Mouse (Mus musculus) heart, embryonic 14.5 days (tissue): ENCODE results near the gene Tpp2. TPM values are rescaled to one million over a fixed set of nuclear protein-coding genes. Genes with fewer than 3 reads are reported as not detected.

ENCODE experiments used
- ATAC-seq: fragments of 200-750 bp; cut with Nextera tagmentation; 2 replicates; pipeline ENCODE4 v1.8.0; 2017; ENCODE audit warnings: low read depth, moderate TSS enrichment; ENCODE audit not compliant: insufficient number of reproducible peaks, insufficient read depth, low FRiP score
- H3K27ac ChIP-seq, 2 experiments: fragments of 200-500 bp in 1 of 2; fragments of 300-500 bp in 1 of 2; sonication (generic) in 1 of 2; replicated peaks in 1 of 2; 2 replicates each; pipeline ENCODE4 v1.5.1; 2012 to 2014; ENCODE audit warnings: low read depth in 2 of 2, low read length in 2 of 2, control low read depth in 1 of 2, mild to moderate bottlenecking in 1 of 2, mixed read lengths in 1 of 2; ENCODE audit not compliant: control insufficient read depth in 1 of 2, insufficient read depth in 1 of 2
- H3K27me3 ChIP-seq: fragments of 300-500 bp; sonication (generic); 2 replicates; pipeline ENCODE4 v1.6.1; 2014; ENCODE audit warnings: mild to moderate bottlenecking, low read length, control low read depth; ENCODE audit not compliant: control insufficient read depth, insufficient read depth
- H3K36me3 ChIP-seq: fragments of 300-500 bp; sonication (generic); 2 replicates; pipeline ENCODE4 v1.6.1; 2014; ENCODE audit warnings: mild to moderate bottlenecking, control low read depth, low read length, mixed read lengths; ENCODE audit not compliant: control insufficient read depth, insufficient read depth
- H3K4me1 ChIP-seq, 2 experiments: fragments of 200-500 bp in 1 of 2; fragments of 300-500 bp in 1 of 2; sonication (generic) in 1 of 2; 2 replicates each; pipeline ENCODE4 v1.6.1; 2012 to 2014; ENCODE audit warnings: low read length in 2 of 2, control low read depth in 1 of 2, mixed read lengths in 1 of 2; ENCODE audit not compliant: control insufficient read depth in 2 of 2, insufficient read depth in 2 of 2
- H3K4me2 ChIP-seq: fragments of 300-500 bp; sonication (generic); 2 replicates; pipeline ENCODE4 v1.6.1; 2014; ENCODE audit warnings: mild to moderate bottlenecking, low read length
- H3K4me3 ChIP-seq, 2 experiments: fragments of 200-500 bp in 1 of 2; fragments of 300-500 bp in 1 of 2; sonication (generic) in 1 of 2; 2 replicates each; pipeline ENCODE4 v1.5.1; 2012 to 2014; ENCODE audit warnings: low read length in 2 of 2, mild to moderate bottlenecking in 2 of 2, control low read depth in 1 of 2, low read depth in 1 of 2, moderate library complexity in 1 of 2; ENCODE audit not compliant: control insufficient read depth in 1 of 2, insufficient read depth in 1 of 2
- H3K9ac ChIP-seq: fragments of 300-500 bp; sonication (generic); 2 replicates; pipeline ENCODE4 v1.6.1; 2014; ENCODE audit warnings: mild to moderate bottlenecking, low read length
- H3K9me3 ChIP-seq: fragments of 300-500 bp; sonication (generic); 2 replicates; pipeline ENCODE4 v1.6.1; 2016; ENCODE audit warnings: low read length, control low read depth; ENCODE audit not compliant: control insufficient read depth
- WGBS: fragments of 180-500 bp; shearing (Covaris S2); extraction: QIAGEN DNeasy Blood & Tissue Kit; methylation state at CpG from one replicate; pipeline ENCODE4 v1.1.7; 2014; 5-methylcytosine and 5-hydroxymethylcytosine counted together
- polyA plus RNA-seq: library from polyadenylated mRNA; unstranded; fragments of >200 nt; fragmentation: Nextera tagmentation; extraction: Ambion mirVana; gene quantifications from 2 replicates; pipeline ENCODE4 v1.2.1, GENCODE M21; 2014

Tpp2 gene
- polyA plus RNA-seq, 1 experiment from 2014 or later, result 49.8 TPM

GRCm38 (mm10) chr1:43902855-43903254, 30.6 kb upstream of the Tpp2 start:
- no peaks in the 10 kb centered on the region for H3K36me3 ChIP-seq
- ATAC-seq, result no peak
- no peaks in the 10 kb centered on the region for H3K9me3 ChIP-seq
- no peak overlapping the region for H3K9ac ChIP-seq
- no peaks in the 10 kb centered on the region for H3K27me3 ChIP-seq
- H3K4me2 ChIP-seq, result no peak overlapping the region
- H3K4me1 ChIP-seq, result peaks cover 0 to 3% of the 10 kb centered on the region in 2 experiments; a peak in 1 of 4 replicates
- no peak overlapping the region for H3K27ac ChIP-seq
- WGBS, result 67% methylated on average over 4 of the region's 4 CpGs
- no peak overlapping the region for H3K4me3 ChIP-seq

DNA sequence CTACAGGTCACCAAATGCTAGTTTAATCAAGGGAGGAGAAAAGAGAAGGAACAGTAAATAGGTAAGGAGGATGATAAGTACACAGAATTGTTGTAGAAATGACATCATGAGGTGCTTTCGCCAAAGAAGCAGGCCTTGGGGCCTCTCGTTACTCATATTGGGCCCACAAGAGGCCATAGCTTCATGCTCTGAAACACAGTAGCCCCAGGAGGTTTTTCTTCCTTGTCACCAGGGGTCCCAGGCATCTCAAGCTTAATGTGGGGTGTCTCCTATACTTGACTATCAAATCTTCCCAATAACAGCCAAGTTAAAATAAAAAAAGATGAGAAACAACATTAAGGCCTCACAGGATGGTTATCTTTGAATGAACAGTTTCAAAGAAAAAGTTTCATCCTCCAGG, 18.0 kb upstream of the Tpp2 start:
- H3K9me3 ChIP-seq, result no peaks in the 10 kb centered on the region
- no peaks in the 10 kb centered on the region for H3K27me3 ChIP-seq
- 57% methylated on average over 2 of the region's 2 CpGs for WGBS
- H3K27ac ChIP-seq, result no peak overlapping the region
- no peak overlapping the region for H3K4me2 ChIP-seq
- H3K36me3 ChIP-seq, result no peaks in the 10 kb centered on the region
- H3K4me3 ChIP-seq, result no peak overlapping the region
- H3K4me1 ChIP-seq, result no peaks in the 10 kb centered on the region
- ATAC-seq, result no peak
- H3K9ac ChIP-seq, result no peak overlapping the region

GRCm38 (mm10) chr1:43916854-43917253, 16.6 kb upstream of the Tpp2 start:
- Histone ChIP-seq H3K9me3 (no peaks in the 10 kb centered on the region), H3K36me3 (no peaks in the 10 kb centered on the region), H3K4me2 (no peak overlapping the region), H3K4me3 (no peak overlapping the region), H3K4me1 (no peaks in the 10 kb centered on the region), H3K27me3 (no peaks in the 10 kb centered on the region), H3K9ac (no peak overlapping the region), H3K27ac (no peak overlapping the region)
- no peak for ATAC-seq
- 54% methylated on average over 2 of the region's 2 CpGs for WGBS

GRCm38 (mm10) chr1:43934416-43934810, 966 bp downstream of the Tpp2 start:
- 3% methylated on average over 15 of the region's 17 CpGs for WGBS
- H3K27ac ChIP-seq, result peak overlapping the region; percentile 85 to 95
- H3K4me2 ChIP-seq, result peak overlapping the region; percentile 72
- H3K9ac ChIP-seq, result peak overlapping the region; percentile 94
- H3K36me3 ChIP-seq, result no peaks in the 10 kb centered on the region
- H3K4me3 ChIP-seq, result peak overlapping the region; percentile 83 to 95
- peaks cover 0 to 10% of the 10 kb centered on the region in 2 experiments; a peak in 2 of 4 replicates for H3K4me1 ChIP-seq
- no peaks in the 10 kb centered on the region for H3K27me3 ChIP-seq
- no peak for ATAC-seq
- no peaks in the 10 kb centered on the region for H3K9me3 ChIP-seq

DNA sequence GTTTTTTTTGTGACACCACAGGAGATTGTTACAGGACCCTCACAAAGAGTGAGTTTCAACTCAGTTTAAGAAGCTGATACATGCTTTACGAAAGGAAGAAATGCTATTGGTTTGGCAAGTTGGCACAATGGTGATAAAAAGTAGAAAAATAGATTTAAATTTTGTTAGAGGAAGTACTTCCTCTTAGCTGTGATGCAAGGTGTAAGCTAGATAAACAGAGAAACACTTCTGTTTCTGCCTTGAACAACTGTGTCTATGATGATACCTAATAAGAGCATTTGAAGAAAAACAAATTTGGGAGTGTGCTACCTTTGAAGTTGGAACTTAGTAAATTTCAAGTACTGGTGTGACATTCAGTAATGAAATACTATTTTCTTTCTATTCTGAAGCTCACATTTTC, 5.9 kb downstream of the Tpp2 start:
- Histone ChIP-seq H3K4me1 (peaks cover 0 to 7% of the 10 kb centered on the region in 2 experiments; a peak in 2 of 4 replicates), H3K36me3 (peaks cover 23% of the 10 kb centered on the region), H3K27me3 (no peaks in the 10 kb centered on the region), H3K9me3 (no peaks in the 10 kb centered on the region), H3K27ac (no peak overlapping the region), H3K4me2 (no peak overlapping the region), H3K4me3 (no peak overlapping the region), H3K9ac (no peak overlapping the region)
- 94% methylated on average over 1 of the region's 1 CpGs for WGBS
- ATAC-seq, result no peak

DNA sequence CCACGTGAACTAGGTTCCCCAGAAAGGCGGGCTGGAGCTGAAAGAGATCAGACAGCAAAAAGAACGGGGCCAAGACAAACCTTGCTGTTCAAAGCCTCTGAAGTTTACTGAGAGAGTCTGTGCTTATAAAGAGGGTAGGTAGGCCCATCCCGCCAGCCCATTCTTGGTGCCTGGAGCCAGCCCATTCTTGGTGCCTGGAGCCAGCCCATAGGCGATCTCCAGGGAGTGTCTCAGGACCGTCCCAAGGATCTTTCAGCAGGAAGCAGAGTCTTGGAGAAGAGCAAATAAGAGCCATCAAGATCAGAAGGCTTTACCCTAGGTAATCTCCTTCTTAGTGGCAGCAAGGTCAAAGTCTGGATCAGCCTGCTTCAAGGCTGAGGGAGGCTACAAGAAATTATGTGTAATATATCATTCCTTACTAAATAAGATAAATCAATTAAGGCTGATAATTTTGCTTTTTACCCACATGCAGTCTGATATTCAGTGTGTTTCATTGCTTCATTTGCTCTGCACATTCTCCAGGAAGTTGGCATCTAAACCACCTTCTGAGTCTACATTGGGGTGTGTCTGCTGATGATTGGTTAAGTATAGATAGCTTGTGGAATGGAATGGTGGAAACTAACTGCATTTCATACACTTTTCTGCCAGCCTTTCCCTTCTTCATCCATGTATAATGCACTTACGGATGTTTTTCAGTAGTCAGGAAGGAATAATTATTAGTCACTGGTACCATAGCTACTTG, 8.2 kb downstream of the Tpp2 start:
- 93% methylated on average over 7 of the region's 7 CpGs for WGBS
- Histone ChIP-seq H3K27ac (no peak overlapping the region), H3K4me2 (no peak overlapping the region), H3K27me3 (no peaks in the 10 kb centered on the region), H3K9ac (no peak overlapping the region), H3K36me3 (peaks cover 28% of the 10 kb centered on the region), H3K4me1 (no peaks in the 10 kb centered on the region), H3K4me3 (no peak overlapping the region), H3K9me3 (no peaks in the 10 kb centered on the region)
- ATAC-seq, result no peak

DNA sequence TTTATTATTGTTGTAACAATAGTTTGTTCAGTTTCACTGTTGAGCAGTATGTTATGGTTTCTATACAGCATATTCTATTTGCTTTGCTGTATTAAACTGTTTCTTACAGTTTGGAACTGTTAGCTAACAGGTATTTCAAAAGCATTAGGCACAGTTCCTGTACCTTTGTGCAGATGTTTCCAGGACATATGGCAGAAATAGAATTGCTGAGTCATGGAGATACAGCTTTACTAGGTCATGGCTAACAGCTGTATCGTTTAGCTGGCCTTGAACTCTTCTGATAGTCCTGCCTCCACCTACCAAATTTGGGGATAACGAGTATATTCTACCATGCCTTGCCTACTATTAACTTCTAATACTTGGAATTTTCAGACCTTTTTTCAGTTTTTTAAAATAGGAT, 9.4 kb downstream of the Tpp2 start:
- no peak for ATAC-seq
- no peaks in the 10 kb centered on the region for H3K9me3 ChIP-seq
- H3K36me3 ChIP-seq, result peaks cover 29% of the 10 kb centered on the region
- no peak overlapping the region for H3K4me2 ChIP-seq
- 81% methylated on average over 2 of the region's 2 CpGs for WGBS
- H3K4me1 ChIP-seq, result no peaks in the 10 kb centered on the region
- H3K9ac ChIP-seq, result no peak overlapping the region
- H3K4me3 ChIP-seq, result no peak overlapping the region
- no peak overlapping the region for H3K27ac ChIP-seq
- H3K27me3 ChIP-seq, result no peaks in the 10 kb centered on the region

DNA sequence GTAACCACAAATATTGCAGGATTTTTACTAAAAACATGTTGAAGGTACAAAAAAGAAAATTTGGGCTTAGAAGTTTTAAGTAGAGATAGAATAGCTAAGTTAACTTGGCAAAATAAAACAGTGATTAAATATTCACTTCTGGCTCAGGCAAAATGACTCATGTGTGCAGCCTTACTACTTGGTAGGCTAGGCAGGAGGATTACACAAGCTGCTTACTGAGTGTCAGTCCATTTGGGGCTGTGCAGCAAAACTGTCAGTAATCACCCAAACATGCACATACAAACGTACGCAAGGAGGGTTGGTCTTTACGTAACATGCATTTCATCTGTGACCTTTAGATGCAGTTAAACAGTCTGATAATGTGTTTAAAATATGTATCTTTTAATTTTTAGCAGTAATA, 20.2 kb downstream of the Tpp2 start:
- H3K4me3 ChIP-seq, result no peak overlapping the region
- ATAC-seq, result no peak
- no peaks in the 10 kb centered on the region for H3K27me3 ChIP-seq
- no peak overlapping the region for H3K9ac ChIP-seq
- H3K27ac ChIP-seq, result no peak overlapping the region
- 93% methylated on average over 3 of the region's 3 CpGs for WGBS
- H3K4me2 ChIP-seq, result no peak overlapping the region
- H3K9me3 ChIP-seq, result no peaks in the 10 kb centered on the region
- H3K4me1 ChIP-seq, result no peaks in the 10 kb centered on the region
- peaks cover 70% of the 10 kb centered on the region for H3K36me3 ChIP-seq
